Mouse (Mus musculus): ENCODE measurements at regions not wholly inside any gene's neighbourhood (a gene's known extent, or its start where the extent isn't known, plus 50 kb on each side); places are given as distances from the start of the nearest gene placed in this dataset.

- H3K4me2 ChIP-seq: no peak overlapping the region
- ATAC-seq (replicated peaks; ENCODE audit: low FRiP score) (no peak), DNase-seq (ENCODE audit: low spot score) (no peak)
These were observed 266.9 kb downstream of the Tbc1d1 start for GRCm38 (mm10) chr5:64422787-64423587.

GRCm38 (mm10) chr5:64428822-64429221 lies 272.7 kb downstream of the Tbc1d1 start:
- no peak overlapping the region for H3K27ac ChIP-seq (ENCODE audit: low read depth, low read length)
- no peak overlapping the region for H3K4me3 ChIP-seq (ENCODE audit: low read depth, low read length)
- no peaks in the 10 kb centered on the region for H3K36me3 ChIP-seq (ENCODE audit: control insufficient read depth, insufficient read depth, low read length)
- no peaks in the 10 kb centered on the region for H3K27me3 ChIP-seq (replicated peaks; ENCODE audit: control insufficient read depth, insufficient read depth, low read length)
- H3K4me1 ChIP-seq (replicated peaks; ENCODE audit: control insufficient read depth, insufficient read depth, low read length): peaks cover 5% of the 10 kb centered on the region
- ATAC-seq (replicated peaks; ENCODE audit: low FRiP score): no peak
- DNase-seq (ENCODE audit: low spot score): no peak
- H3K9me3 ChIP-seq (ENCODE audit: control insufficient read depth, low read length): no peaks in the 10 kb centered on the region
- H3K9ac ChIP-seq (ENCODE audit: low read depth, low read length): no peak overlapping the region
- H3K4me2 ChIP-seq: no peak overlapping the region
- 86% methylated on average over 8 of the region's 8 CpGs for WGBS

More at GRCm38 (mm10) chr5:64422787-64423587, 266.9 kb downstream of the Tbc1d1 start:
- WGBS: 49% methylated on average over 13 of the region's 13 CpGs
- H3K9me3 ChIP-seq (ENCODE audit: control insufficient read depth, low read length): no peaks in the 10 kb centered on the region
- H3K4me3 ChIP-seq (ENCODE audit: low read depth, low read length): no peak overlapping the region
- H3K27ac ChIP-seq (ENCODE audit: low read depth, low read length): no peak overlapping the region
- H3K4me1 ChIP-seq (replicated peaks; ENCODE audit: control insufficient read depth, insufficient read depth, low read length): no peaks in the 10 kb centered on the region
- no peak overlapping the region for H3K9ac ChIP-seq (ENCODE audit: low read depth, low read length)
- H3K27me3 ChIP-seq (replicated peaks; ENCODE audit: control insufficient read depth, insufficient read depth, low read length): no peaks in the 10 kb centered on the region
- H3K36me3 ChIP-seq (ENCODE audit: control insufficient read depth, insufficient read depth, low read length): no peaks in the 10 kb centered on the region

GRCm38 (mm10) chr5:64430501-64430900 lies 274.4 kb downstream of the Tbc1d1 start:
- no peak overlapping the region for H3K9ac ChIP-seq (ENCODE audit: low read depth, low read length)
- DNase-seq (ENCODE audit: low spot score) (no peak), ATAC-seq (replicated peaks; ENCODE audit: low FRiP score) (no peak)
- no peak overlapping the region for H3K27ac ChIP-seq (ENCODE audit: low read depth, low read length)
- no peak overlapping the region for H3K4me2 ChIP-seq
- H3K27me3 ChIP-seq (replicated peaks; ENCODE audit: control insufficient read depth, insufficient read depth, low read length): no peaks in the 10 kb centered on the region
- WGBS: 74% methylated on average over 3 of the region's 3 CpGs
- H3K4me1 ChIP-seq (replicated peaks; ENCODE audit: control insufficient read depth, insufficient read depth, low read length): peaks cover 11% of the 10 kb centered on the region
- H3K36me3 ChIP-seq (ENCODE audit: control insufficient read depth, insufficient read depth, low read length): no peaks in the 10 kb centered on the region
- no peaks in the 10 kb centered on the region for H3K9me3 ChIP-seq (ENCODE audit: control insufficient read depth, low read length)
- H3K4me3 ChIP-seq (ENCODE audit: low read depth, low read length): no peak overlapping the region

GRCm38 (mm10) chr5:64431624-64432023 lies 275.5 kb downstream of the Tbc1d1 start:
- H3K36me3 ChIP-seq (ENCODE audit: control insufficient read depth, insufficient read depth, low read length): no peaks in the 10 kb centered on the region
- H3K9ac ChIP-seq (ENCODE audit: low read depth, low read length): no peak overlapping the region
- WGBS: 76% methylated on average over 6 of the region's 6 CpGs
- H3K27ac ChIP-seq (ENCODE audit: low read depth, low read length): no peak overlapping the region
- DNase-seq (ENCODE audit: low spot score): no peak
- H3K4me3 ChIP-seq (ENCODE audit: low read depth, low read length): no peak overlapping the region
- no peaks in the 10 kb centered on the region for H3K9me3 ChIP-seq (ENCODE audit: control insufficient read depth, low read length)
- peaks cover 15% of the 10 kb centered on the region for H3K4me1 ChIP-seq (replicated peaks; ENCODE audit: control insufficient read depth, insufficient read depth, low read length)
- H3K27me3 ChIP-seq (replicated peaks; ENCODE audit: control insufficient read depth, insufficient read depth, low read length): no peaks in the 10 kb centered on the region
- H3K4me2 ChIP-seq: no peak overlapping the region
- ATAC-seq (replicated peaks; ENCODE audit: low FRiP score): no peak

- H3K36me3 ChIP-seq (ENCODE audit: control insufficient read depth, insufficient read depth, low read length): no peaks in the 10 kb centered on the region
These were observed 277.7 kb downstream of the Tbc1d1 start for GRCm38 (mm10) chr5:64433786-64434185.

GRCm38 (mm10) chr5:64435491-64435890 lies 279.4 kb downstream of the Tbc1d1 start:
- Histone ChIP-seq H3K9ac (ENCODE audit: low read depth, low read length) (no peak overlapping the region), H3K36me3 (ENCODE audit: control insufficient read depth, insufficient read depth, low read length) (no peaks in the 10 kb centered on the region), H3K4me1 (replicated peaks; ENCODE audit: control insufficient read depth, insufficient read depth, low read length) (peaks cover 19% of the 10 kb centered on the region), H3K9me3 (ENCODE audit: control insufficient read depth, low read length) (no peaks in the 10 kb centered on the region), H3K4me2 (peak overlapping the region; percentile 21; the same call in 1 of the 2 replicates), H3K4me3 (ENCODE audit: low read depth, low read length) (no peak overlapping the region), H3K27ac (ENCODE audit: low read depth, low read length) (peak overlapping the region; percentile 53; the same call in 1 of the 2 replicates), H3K27me3 (replicated peaks; ENCODE audit: control insufficient read depth, insufficient read depth, low read length) (no peaks in the 10 kb centered on the region)
- ATAC-seq (replicated peaks; ENCODE audit: low FRiP score) (peak; percentile 99), DNase-seq (ENCODE audit: low spot score) (peak; percentile 49)
- WGBS: 30% methylated on average over 3 of the region's 3 CpGs

More at GRCm38 (mm10) chr5:64433786-64434185, 277.7 kb downstream of the Tbc1d1 start:
- Histone ChIP-seq H3K4me2 (no peak overlapping the region), H3K4me1 (replicated peaks; ENCODE audit: control insufficient read depth, insufficient read depth, low read length) (peaks cover 19% of the 10 kb centered on the region), H3K9me3 (ENCODE audit: control insufficient read depth, low read length) (no peaks in the 10 kb centered on the region), H3K9ac (ENCODE audit: low read depth, low read length) (no peak overlapping the region), H3K4me3 (ENCODE audit: low read depth, low read length) (no peak overlapping the region), H3K27ac (ENCODE audit: low read depth, low read length) (no peak overlapping the region), H3K27me3 (replicated peaks; ENCODE audit: control insufficient read depth, insufficient read depth, low read length) (no peaks in the 10 kb centered on the region)
- no peak for ATAC-seq (replicated peaks; ENCODE audit: low FRiP score)
- WGBS: 86% methylated on average over 5 of the region's 5 CpGs
- DNase-seq (ENCODE audit: low spot score): no peak

GRCm38 (mm10) chr5:64435958-64436357 lies 279.9 kb downstream of the Tbc1d1 start:
- H3K4me1 ChIP-seq (replicated peaks; ENCODE audit: control insufficient read depth, insufficient read depth, low read length): peaks cover 19% of the 10 kb centered on the region
- DNase-seq (ENCODE audit: low spot score): no peak
- WGBS: 76% methylated on average over 2 of the region's 2 CpGs
- peak overlapping the region; percentile 53; the same call in 1 of the 2 replicates for H3K27ac ChIP-seq (ENCODE audit: low read depth, low read length)
- H3K9me3 ChIP-seq (ENCODE audit: control insufficient read depth, low read length): no peaks in the 10 kb centered on the region
- no peak overlapping the region for H3K4me3 ChIP-seq (ENCODE audit: low read depth, low read length)
- H3K9ac ChIP-seq (ENCODE audit: low read depth, low read length): 0 out of 2 replicates have a peak overlapping the region, but pooled peaks have one; percentile 17
- H3K4me2 ChIP-seq: 0 out of 2 replicates have a peak overlapping the region, but pooled peaks have one; percentile 21
- no peaks in the 10 kb centered on the region for H3K27me3 ChIP-seq (replicated peaks; ENCODE audit: control insufficient read depth, insufficient read depth, low read length)
- H3K36me3 ChIP-seq (ENCODE audit: control insufficient read depth, insufficient read depth, low read length): no peaks in the 10 kb centered on the region
- no peak for ATAC-seq (replicated peaks; ENCODE audit: low FRiP score)

GRCm38 (mm10) chr5:64437720-64438119 lies 281.6 kb downstream of the Tbc1d1 start:
- Histone ChIP-seq H3K4me2 (no peak overlapping the region), H3K4me1 (replicated peaks; ENCODE audit: control insufficient read depth, insufficient read depth, low read length) (peaks cover 14% of the 10 kb centered on the region; the same call in 1 of the 2 replicates), H3K27ac (ENCODE audit: low read depth, low read length) (no peak overlapping the region), H3K27me3 (replicated peaks; ENCODE audit: control insufficient read depth, insufficient read depth, low read length) (no peaks in the 10 kb centered on the region), H3K9me3 (ENCODE audit: control insufficient read depth, low read length) (no peaks in the 10 kb centered on the region), H3K36me3 (ENCODE audit: control insufficient read depth, insufficient read depth, low read length) (no peaks in the 10 kb centered on the region), H3K9ac (ENCODE audit: low read depth, low read length) (no peak overlapping the region), H3K4me3 (ENCODE audit: low read depth, low read length) (no peak overlapping the region)
- no peak for DNase-seq (ENCODE audit: low spot score)
- WGBS: 85% methylated on average over 5 of the region's 5 CpGs
- no peak for ATAC-seq (replicated peaks; ENCODE audit: low FRiP score)

Data from liver, embryonic 11.5 days (tissue).